Mouse (Mus musculus) hindlimb bud, embryonic 11.5 days (tissue): Measurements from ENCODE around the gene Cct3.
"Not testable (repeated sequence)": the region's sequence is repeated elsewhere in the genome, so short reads cannot be mapped to it uniquely, and the experiment has no call there.

Source experiments
- DNase-seq: peaks from one replicate; pipeline ENCODE4 v3.0.0-alpha.2; 2012; ENCODE audit warnings: low read depth, low spot score; ENCODE audit errors: extremely low spot score

Gene Cct3

GRCm38 (mm10) chr3:88288133-88288713 is 8.7 kb upstream of the Cct3 start:
- DNase-seq = not testable (repeated sequence)

GRCm38 (mm10) chr3:88291970-88292369 is 4.9 kb upstream of the Cct3 start:
- no peak for DNase-seq

- not testable (repeated sequence) for DNase-seq
These were observed 1.6 kb upstream of the Cct3 start for GRCm38 (mm10) chr3:88295272-88295671.

GRCm38 (mm10) chr3:88296110-88296560 is 781 bp upstream of the Cct3 start:
- DNase-seq = no peak

- DNase-seq = no peak
These were observed 470 bp downstream of the Cct3 start for GRCm38 (mm10) chr3:88297321-88297851.

GRCm38 (mm10) chr3:88299172-88299571 is 2.3 kb downstream of the Cct3 start:
- DNase-seq = no peak

GRCm38 (mm10) chr3:88324951-88325405 is 28.1 kb downstream of the Cct3 start, which contains the start of gene Glmp:
Gene Glmp, plus strand, starts transcription at chr3:88325023.
- no peak for DNase-seq

- no peak for DNase-seq
These were observed 32.0 kb downstream of the Cct3 start for GRCm38 (mm10) chr3:88328956-88329355.

- DNase-seq = no peak
These were observed 34.4 kb downstream of the Cct3 start for GRCm38 (mm10) chr3:88331282-88331681.

GRCm38 (mm10) chr3:88334029-88334658 is 37.2 kb downstream of the Cct3 start:
- no peak for DNase-seq

GRCm38 (mm10) chr3:88334902-88335435 is 38.1 kb downstream of the Cct3 start:
- DNase-seq = no peak

- no peak for DNase-seq
These were observed 38.6 kb downstream of the Cct3 start for GRCm38 (mm10) chr3:88335436-88336053.

- peak; percentile 93 for DNase-seq
These were observed 39.4 kb downstream of the Cct3 start, which contains the start of the genes Tmem79 and Smg5 for GRCm38 (mm10) chr3:88336058-88337013. Gene Tmem79, minus strand, starts transcription at chr3:88336148. Gene Smg5, plus strand, starts transcription at chr3:88336260.

GRCm38 (mm10) chr3:88337367-88338020 is 40.6 kb downstream of the Cct3 start:
- no peak for DNase-seq

- DNase-seq = no peak
These were observed 41.4 kb downstream of the Cct3 start for GRCm38 (mm10) chr3:88338316-88338715.

- no peak for DNase-seq
These were observed 42.1 kb downstream of the Cct3 start for GRCm38 (mm10) chr3:88339006-88339405.

- DNase-seq = no peak
These were observed 53.8 kb downstream of the Cct3 start for GRCm38 (mm10) chr3:88350732-88351131.

- no peak for DNase-seq
These were observed 56.0 kb downstream of the Cct3 start for GRCm38 (mm10) chr3:88352907-88353306.

GRCm38 (mm10) chr3:88354396-88355165 is 57.7 kb downstream of the Cct3 start:
- DNase-seq = no peak
